Mouse (Mus musculus): Measurements from ENCODE around the gene Gm21985.

GRCm38 (mm10) chr2:112292823-112293222, 26.7 kb downstream of the Gm21985 start:
- TF ChIP-seq CTCF (IDR thresholded peaks at IDR 0.05; ENCODE audit: low read depth) (no peak), EP300 (optimal IDR thresholded peaks at IDR 0.05) (no peak)

All from stomach, postnatal 0 days (tissue).